Comparison of ENCODE assay signal across 9 mouse cellular contexts in the genomic region with DNA sequence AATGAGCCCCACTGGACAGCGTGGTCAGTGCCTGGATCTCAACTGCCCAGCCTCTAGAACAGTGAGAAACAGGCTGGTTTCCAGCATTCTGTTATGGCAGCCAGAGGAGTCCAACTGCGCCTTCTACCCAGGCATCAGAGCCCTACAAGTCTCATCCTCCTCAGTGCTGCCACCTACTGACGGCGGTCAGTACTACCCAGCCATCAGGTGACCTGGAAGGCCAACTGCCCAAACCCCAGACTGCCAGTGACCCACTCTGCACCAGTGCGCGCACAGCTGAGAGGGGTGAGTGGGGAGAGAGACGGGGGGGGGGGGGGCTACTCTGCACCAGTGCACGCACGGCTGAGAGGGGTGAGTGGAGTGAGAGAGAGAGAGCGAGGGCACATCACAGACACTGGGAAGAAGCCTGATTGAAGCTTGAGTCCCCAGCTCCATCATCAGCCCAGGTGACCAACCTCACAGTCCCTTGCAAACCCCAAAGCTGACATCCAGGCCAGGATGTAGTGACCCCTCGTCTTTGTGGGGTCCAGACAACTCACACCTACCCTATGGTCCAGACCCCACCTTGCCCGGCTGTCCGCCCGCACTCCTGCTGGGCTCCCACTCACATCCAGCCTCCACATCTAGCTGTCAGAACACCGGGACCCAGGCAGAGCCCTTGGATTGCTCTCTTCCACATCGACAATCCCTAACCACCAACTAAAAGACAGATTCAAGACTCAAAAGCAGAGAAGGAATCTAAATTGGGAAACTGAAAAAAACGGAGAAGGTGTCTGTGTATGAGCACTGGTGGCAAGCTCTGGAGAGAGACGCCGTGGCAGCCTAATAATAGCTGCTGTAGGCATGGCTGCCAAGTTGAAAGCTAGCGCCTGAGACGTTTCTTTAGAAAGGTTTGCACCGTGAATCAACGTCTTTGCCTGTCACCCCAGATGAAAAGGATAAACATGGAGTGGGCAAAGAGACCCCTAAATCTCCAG. TPM values are rescaled to one million over a fixed set of nuclear protein-coding genes. Genes with fewer than 3 reads are reported as not detected.
DNase-seq lines count a peak whose midpoint lies in the region; ATAC-seq lines count a peak whose summit lies in the region.
"Had no signal": no experiment of that assay in that cellular context is flagged by ENCODE, and none has a peak within 500 bp of the region (broad histone marks: within the 10 kb centered on the region; RNA-seq: fewer than 3 reads in every experiment).

No protein-coding gene starts in this region.

- peak; percentile 68 for ATAC-seq in intestine, embryonic 15.5 days
- peak; percentile 68; the same call in 1 of the 2 replicates for ATAC-seq in limb, embryonic 11.5 days (ENCODE audit: insufficient number of reproducible peaks, low FRiP score, low TSS enrichment, low read depth)
- ATAC-seq in midbrain, embryonic 13.5 days = peak; percentile 56; the same call in 1 of the 2 replicates

- H3K27ac ChIP-seq in intestine, embryonic 15.5 days = no peak overlapping the region
- no peak overlapping the region for H3K27ac ChIP-seq in limb, embryonic 11.5 days (replicated peaks; ENCODE audit: low read depth, low read length)
- no peak overlapping the region for H3K27ac ChIP-seq in midbrain, embryonic 13.5 days
- H3K27ac ChIP-seq: embryonic facial prominence, embryonic 12.5 days had no signal

- peaks cover 18% of the 10 kb centered on the region for H3K36me3 ChIP-seq in intestine, embryonic 15.5 days
- peaks cover 4% of the 10 kb centered on the region for H3K36me3 ChIP-seq in limb, embryonic 11.5 days (ENCODE audit: control insufficient read depth, insufficient read depth, low read length)
- H3K36me3 ChIP-seq in midbrain, embryonic 13.5 days = peaks cover 35% of the 10 kb centered on the region

- intact Hi-C loops in gastrocnemius, postnatal 14 days (cut with DNase I; ENCODE audit: low total_unique reads) = no loop called here

- peak; percentile 68 for DNase-seq in urinary bladder, postnatal 25 days (ENCODE audit: low spot score)
- DNase-seq in urinary bladder, adult 18-20 months (ENCODE audit: low spot score in 2 of 2) = no peak
- peak; percentile 86 to 91 for DNase-seq in cerebellum, postnatal 10 days
- peak; percentile 85 for DNase-seq in gastrocnemius, postnatal 14 days
- DNase-seq in limb, embryonic 11.5 days (ENCODE audit: low spot score) = peak; percentile 90
- peak; percentile 41 to 46 for DNase-seq in spleen, postnatal 36 days (ENCODE audit: low spot score in 2 of 2)

- WGBS in intestine, embryonic 15.5 days = 51% methylated on average over 23 of the region's 23 CpGs
- 55% methylated on average over 23 of the region's 23 CpGs for WGBS in limb, embryonic 11.5 days
- WGBS in midbrain, embryonic 13.5 days = 55% methylated on average over 20 of the region's 23 CpGs

- H3K4me2 ChIP-seq in intestine, embryonic 15.5 days (replicated peaks) = no peak overlapping the region
- no peak overlapping the region for H3K4me2 ChIP-seq in limb, embryonic 11.5 days (ENCODE audit: low read depth, severe bottlenecking)
- H3K4me2 ChIP-seq in midbrain, embryonic 13.5 days (replicated peaks) = no peak overlapping the region
- H3K4me2 ChIP-seq: embryonic facial prominence, embryonic 12.5 days had no signal

- H3K9me3 ChIP-seq in intestine, embryonic 15.5 days = no peaks in the 10 kb centered on the region
- no peaks in the 10 kb centered on the region for H3K9me3 ChIP-seq in limb, embryonic 11.5 days (ENCODE audit: control insufficient read depth, low read length)
- H3K9me3 ChIP-seq in midbrain, embryonic 13.5 days = no peaks in the 10 kb centered on the region
- H3K9me3 ChIP-seq: embryonic facial prominence, embryonic 12.5 days had no signal

- no peak overlapping the region for H3K9ac ChIP-seq in intestine, embryonic 15.5 days
- H3K9ac ChIP-seq in limb, embryonic 11.5 days (ENCODE audit: low read length) = no peak overlapping the region
- no peak overlapping the region for H3K9ac ChIP-seq in midbrain, embryonic 13.5 days (replicated peaks)
- H3K9ac ChIP-seq: embryonic facial prominence, embryonic 12.5 days had no signal

- H3K4me1 ChIP-seq in intestine, embryonic 15.5 days (replicated peaks) = 0 out of 2 replicates have a peak, but pooled peaks cover 6% of the 10 kb centered on the region
- H3K4me1 ChIP-seq in limb, embryonic 11.5 days (ENCODE audit: control insufficient read depth, insufficient read depth, low read length) = no peaks in the 10 kb centered on the region
- peaks cover 12% of the 10 kb centered on the region for H3K4me1 ChIP-seq in midbrain, embryonic 13.5 days (replicated peaks)
- H3K4me1 ChIP-seq: embryonic facial prominence, embryonic 12.5 days had no signal

- no peak overlapping the region for H3K4me3 ChIP-seq in intestine, embryonic 15.5 days (replicated peaks)
- no peak overlapping the region for H3K4me3 ChIP-seq in limb, embryonic 11.5 days (ENCODE audit: low read depth, low read length)
- no peak overlapping the region for H3K4me3 ChIP-seq in midbrain, embryonic 13.5 days (replicated peaks)
- H3K4me3 ChIP-seq: embryonic facial prominence, embryonic 12.5 days had no signal

- no peaks in the 10 kb centered on the region for H3K27me3 ChIP-seq in intestine, embryonic 15.5 days (replicated peaks)
- no peaks in the 10 kb centered on the region for H3K27me3 ChIP-seq in limb, embryonic 11.5 days (ENCODE audit: control insufficient read depth, insufficient read depth, low read length)
- no peaks in the 10 kb centered on the region for H3K27me3 ChIP-seq in midbrain, embryonic 13.5 days
- H3K27me3 ChIP-seq: embryonic facial prominence, embryonic 12.5 days had no signal

RNA-seq across cellular contexts. Expression of a gene that starts 22.6 kb away (rescaled TPM):
- total RNA-seq in gastrocnemius, postnatal 14 days (2021) = 10 to 100 TPM; 31.5 to 32.6 TPM
- 49.4 and 51.0 TPM in 2 replicates for polyA plus RNA-seq in intestine, embryonic 15.5 days (2015; fragmentation: Nextera tagmentation; extraction: Ambion mirVana)
- polyA plus RNA-seq in limb, embryonic 11.5 days (2014; fragmentation: Nextera tagmentation; extraction: Ambion mirVana) = 50.4 and 59.7 TPM in 2 replicates
- 32.8 and 35.0 TPM in 2 replicates for polyA plus RNA-seq in midbrain, embryonic 13.5 days (2015; fragmentation: Nextera tagmentation; extraction: Ambion mirVana)

RNA-seq across cellular contexts. Expression of a gene that starts 34.3 kb away (rescaled TPM):
- total RNA-seq in gastrocnemius, postnatal 14 days (2021) = 1 to 10 TPM; 1.4 to 2.7 TPM
- polyA plus RNA-seq in intestine, embryonic 15.5 days (2015; fragmentation: Nextera tagmentation; extraction: Ambion mirVana) = 5.8 and 7.9 TPM in 2 replicates
- 2.2 and 2.6 TPM in 2 replicates for polyA plus RNA-seq in limb, embryonic 11.5 days (2014; fragmentation: Nextera tagmentation; extraction: Ambion mirVana)
- polyA plus RNA-seq in midbrain, embryonic 13.5 days (2015; fragmentation: Nextera tagmentation; extraction: Ambion mirVana) = 0.76 and 0.79 TPM in 2 replicates

RNA-seq across cellular contexts. Expression of a gene that starts 52.6 kb away (rescaled TPM):
- 1 to 10 TPM; 9.0 to 9.8 TPM for total RNA-seq in gastrocnemius, postnatal 14 days (2021)
- polyA plus RNA-seq in intestine, embryonic 15.5 days (2015; fragmentation: Nextera tagmentation; extraction: Ambion mirVana) = 20.2 and 21.6 TPM in 2 replicates
- polyA plus RNA-seq in limb, embryonic 11.5 days (2014; fragmentation: Nextera tagmentation; extraction: Ambion mirVana) = 10.8 and 11.3 TPM in 2 replicates
- 37.5 and 43.3 TPM in 2 replicates for polyA plus RNA-seq in midbrain, embryonic 13.5 days (2015; fragmentation: Nextera tagmentation; extraction: Ambion mirVana)

Comparison
In these comparisons a context has a peak if more than half of its experiments do, and no peak if none do; other contexts are left out.
1. DNase-seq: peak in urinary bladder, postnatal 25 days (single experiment), cerebellum, postnatal 10 days (2 of 2), gastrocnemius, postnatal 14 days (single experiment), limb, embryonic 11.5 days (single experiment) and spleen, postnatal 36 days (2 of 2); none in urinary bladder, adult 18-20 months (0 of 2).
2. Peak in every context shown above with its lines, with median percentiles within 50 percentile points of each other: ATAC-seq.